Mouse (Mus musculus) gastrocnemius, adult 2 months (tissue): ENCODE results near the gene Lrr1. TPM values are rescaled to one million over a fixed set of nuclear protein-coding genes. Genes with fewer than 3 reads are reported as not detected.
"Not testable (repeated sequence)": the region's sequence is repeated elsewhere in the genome, so short reads cannot be mapped to it uniquely, and the experiment has no call there.

Source experiments
- DNase-seq: peaks from one replicate; pipeline ENCODE4 v3.0.0; 2022
- H3K27ac ChIP-seq: fragments of 200-600 bp; 2 replicates; pipeline ENCODE4 v1.8.1; 2022; ENCODE audit warnings: mild to moderate bottlenecking
- H3K4me3 ChIP-seq: fragments of 200-600 bp; 2 replicates; pipeline ENCODE4 v1.8.1; 2022; ENCODE audit warnings: mild to moderate bottlenecking, moderate library complexity
- CTCF ChIP-seq: fragments of 200-600 bp; IDR thresholded peaks from 2 replicates; pipeline ENCODE4 v1.8.1; 2022; ENCODE audit warnings: antibody characterized with exemption, mild to moderate bottlenecking, moderate library complexity
- intact Hi-C: fragments of 180-260 bp; cut with DNase I; formaldehyde crosslinking; loops from one replicate; pipeline ENCODE4 v1.15.1; 2025
- total RNA-seq, 2 experiments: library from RNA; stranded (reverse); gene quantifications; 2 replicates each; pipeline ENCODE4 v1.2.3; 2021

Gene Lrr1
- total RNA-seq, 2 experiments from 2014 or later = not detected

GRCm38 (mm10) chr12:69147166-69147735, 21.4 kb upstream of the Lrr1 start:
- no peak for TF ChIP-seq CTCF
- no peak overlapping the region for H3K27ac ChIP-seq
- H3K4me3 ChIP-seq = no peak overlapping the region
- intact Hi-C loops = no loop called here
- no peak for DNase-seq

- intact Hi-C loops = no loop called here
- no peak overlapping the region for H3K4me3 ChIP-seq
- DNase-seq = no peak
- no peak overlapping the region for H3K27ac ChIP-seq
- TF ChIP-seq CTCF = no peak
Observed at GRCm38 (mm10) chr12:69150049-69150448, 18.6 kb upstream of the Lrr1 start.

GRCm38 (mm10) chr12:69155923-69156322, 12.7 kb upstream of the Lrr1 start:
- no peak for DNase-seq
- intact Hi-C loops = no loop called here
- H3K4me3 ChIP-seq = no peak overlapping the region

DNA sequence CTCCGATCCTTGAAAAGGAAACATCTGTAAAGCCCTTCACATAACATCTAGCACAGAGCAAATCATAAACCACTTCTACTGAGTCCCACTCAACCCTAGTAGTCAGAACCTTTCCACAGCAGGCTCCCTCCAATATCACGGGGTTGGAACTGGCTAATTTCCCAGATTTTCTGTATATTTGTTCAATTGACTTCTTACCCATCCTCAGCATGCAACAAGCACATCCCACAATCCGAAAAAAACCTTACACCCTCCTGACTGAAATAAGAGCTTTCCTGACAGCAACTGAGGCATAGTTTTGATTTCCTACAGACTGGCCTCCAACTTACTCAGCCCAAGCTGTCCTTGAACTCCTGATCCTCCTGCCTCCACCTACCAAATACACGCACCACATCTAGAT, 12.2 kb upstream of the Lrr1 start:
- no peak for TF ChIP-seq CTCF
- Histone ChIP-seq H3K4me3 (no peak overlapping the region), H3K27ac (no peak overlapping the region)
- no peak for DNase-seq
- intact Hi-C loops = no loop called here

More at GRCm38 (mm10) chr12:69155923-69156322, 12.7 kb upstream of the Lrr1 start:
- no peak for TF ChIP-seq CTCF
- no peak overlapping the region for H3K27ac ChIP-seq

- no peak for TF ChIP-seq CTCF
- intact Hi-C loops = no loop called here
- no peak overlapping the region for H3K4me3 ChIP-seq
- H3K27ac ChIP-seq = no peak overlapping the region
- DNase-seq = no peak
Observed at GRCm38 (mm10) chr12:69157107-69157506, 11.5 kb upstream of the Lrr1 start.

DNA sequence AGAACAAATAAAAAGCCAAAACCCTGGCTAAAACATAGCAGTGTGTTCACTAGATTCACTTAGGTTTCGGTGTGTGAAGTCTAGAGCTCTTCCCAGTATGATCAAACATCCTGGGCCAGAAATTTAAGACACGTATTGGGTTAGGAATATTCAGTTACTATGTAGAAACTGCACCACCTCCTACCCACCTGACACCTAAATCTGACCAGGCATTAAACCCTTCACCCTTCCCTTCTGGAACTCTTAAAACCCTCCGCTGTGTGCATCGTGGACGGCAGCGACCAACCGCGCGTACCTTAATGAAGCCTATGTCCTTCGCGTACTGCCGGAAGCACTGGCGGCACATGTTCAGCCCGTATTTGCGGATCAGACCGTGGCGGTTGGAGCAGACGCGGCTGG, 10.2 kb upstream of the Lrr1 start:
- Histone ChIP-seq H3K27ac (peak overlapping the region; percentile 98), H3K4me3 (peak overlapping the region; percentile 80)
- intact Hi-C loops = no loop called here
- no peak for TF ChIP-seq CTCF
- DNase-seq = no peak

DNA sequence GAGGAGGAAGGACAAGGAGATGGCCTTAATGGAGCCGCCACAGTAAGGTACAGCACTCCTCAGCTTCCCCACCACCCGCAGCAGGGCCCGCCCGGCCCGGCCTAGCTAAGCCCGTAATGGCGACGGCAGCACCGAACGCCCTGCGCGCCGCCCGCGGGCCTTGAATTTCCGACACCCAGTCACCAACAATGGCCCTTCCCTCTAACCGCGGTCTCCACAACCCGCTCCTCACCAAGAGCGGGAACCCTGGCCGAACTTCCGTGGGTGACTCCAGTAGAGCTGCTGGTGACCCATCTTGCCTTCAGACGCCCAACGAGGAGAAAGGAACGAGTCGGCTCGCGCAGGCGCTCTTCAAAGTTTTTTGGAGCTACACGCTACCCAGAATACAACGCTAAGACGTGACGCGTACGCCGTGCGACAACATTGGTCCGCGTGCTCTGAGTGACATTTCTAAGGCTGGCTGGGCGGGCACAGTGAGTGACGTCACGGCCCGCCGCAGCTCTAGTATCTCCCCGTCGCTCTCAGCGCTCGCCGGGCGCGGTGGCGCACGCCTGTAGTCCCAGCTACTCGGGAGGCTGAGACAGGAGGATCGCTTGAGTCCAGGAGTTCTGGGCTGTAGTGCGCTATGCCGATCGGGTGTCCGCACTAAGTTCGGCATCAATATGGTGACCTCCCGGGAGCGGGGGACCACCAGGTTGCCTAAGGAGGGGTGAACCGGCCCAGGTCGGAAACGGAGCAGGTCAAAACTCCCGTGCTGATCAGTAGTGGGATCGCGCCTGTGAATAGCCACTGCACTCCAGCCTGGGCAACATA, 9.6 kb upstream of the Lrr1 start, which contains the start of gene Rps29:
Rps29 (minus strand) TSS at position 422 of the 813 bp plus-strand sequence.
- intact Hi-C loops = not testable (repeated sequence)
- H3K4me3 ChIP-seq = peak within 1 kb of the TSS; percentile 80
- H3K27ac ChIP-seq = peak within 1 kb of the TSS; percentile 98
- peak; percentile 96 for DNase-seq

DNA sequence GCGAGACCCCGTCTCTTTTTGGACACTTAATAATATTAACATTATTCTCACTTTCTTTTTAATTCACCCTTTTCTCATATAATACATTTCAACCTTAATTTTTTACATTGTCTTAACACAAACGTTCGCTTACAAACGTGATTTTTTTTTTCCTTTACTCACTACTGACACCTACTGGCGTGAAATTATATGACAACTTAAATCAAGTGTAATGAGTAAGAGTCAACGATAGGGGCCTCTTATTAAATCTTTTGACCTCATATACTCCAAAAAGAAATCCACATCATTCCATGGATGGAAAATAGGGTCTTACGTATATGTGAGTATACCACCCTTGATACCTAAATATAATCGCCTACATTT, 9.1 kb upstream of the Lrr1 start:
- Histone ChIP-seq H3K4me3 (peak overlapping the region; percentile 80), H3K27ac (peak overlapping the region; percentile 98)
- TF ChIP-seq CTCF = peak; percentile 81
- no peak for DNase-seq
- intact Hi-C loops = no loop called here

GRCm38 (mm10) chr12:69160677-69161076, 7.9 kb upstream of the Lrr1 start:
- intact Hi-C loops, DNase-seq, H3K4me3 ChIP-seq, H3K27ac ChIP-seq: not testable (repeated sequence)

DNA sequence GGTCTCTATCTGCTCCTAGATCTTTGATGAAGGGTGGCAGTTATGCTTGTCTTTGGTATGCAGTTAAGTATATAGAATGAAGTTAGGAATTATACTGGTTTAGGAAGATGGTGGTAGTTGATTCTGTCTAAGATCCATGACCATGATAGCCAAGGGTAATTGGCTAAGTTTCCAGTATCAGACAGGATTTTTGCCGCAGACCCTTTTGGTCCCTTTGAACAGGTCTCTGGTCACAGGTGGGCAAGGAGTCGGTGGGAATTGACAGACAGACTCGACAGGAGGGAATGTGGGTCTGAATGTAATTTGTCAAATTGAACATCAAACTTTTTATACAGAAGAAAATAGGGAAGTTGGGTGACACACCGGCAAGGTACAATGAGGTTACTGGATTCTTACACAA, 5.0 kb upstream of the Lrr1 start:
- DNase-seq, H3K27ac ChIP-seq, H3K4me3 ChIP-seq, intact Hi-C loops: not testable (repeated sequence)

DNA sequence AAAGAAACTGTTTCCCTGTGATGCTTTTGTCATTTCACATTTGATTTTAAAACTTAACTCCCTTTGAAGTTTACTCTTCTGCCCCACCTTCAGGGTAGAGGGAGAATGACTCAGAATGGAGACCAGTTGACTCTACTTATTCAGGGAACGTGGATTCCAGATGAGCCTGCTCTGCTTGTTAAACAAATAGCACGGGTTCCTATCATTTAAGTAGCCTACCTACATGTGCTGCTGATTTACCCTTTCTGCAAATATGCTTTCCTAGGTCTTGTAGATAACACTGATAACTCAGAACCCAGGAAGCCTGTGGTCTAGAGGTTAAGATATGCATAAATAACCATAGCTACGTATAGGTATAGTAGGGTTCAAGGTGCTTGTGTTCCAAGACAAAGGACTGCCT, 3.7 kb upstream of the Lrr1 start:
- no peak overlapping the region for H3K27ac ChIP-seq
- DNase-seq = no peak
- H3K4me3 ChIP-seq = no peak overlapping the region
- intact Hi-C loops = no loop called here
- no peak for TF ChIP-seq CTCF

- H3K27ac ChIP-seq, DNase-seq, H3K4me3 ChIP-seq, intact Hi-C loops: not testable (repeated sequence)
Observed at GRCm38 (mm10) chr12:69166861-69167581, 1.6 kb upstream of the Lrr1 start.

DNA sequence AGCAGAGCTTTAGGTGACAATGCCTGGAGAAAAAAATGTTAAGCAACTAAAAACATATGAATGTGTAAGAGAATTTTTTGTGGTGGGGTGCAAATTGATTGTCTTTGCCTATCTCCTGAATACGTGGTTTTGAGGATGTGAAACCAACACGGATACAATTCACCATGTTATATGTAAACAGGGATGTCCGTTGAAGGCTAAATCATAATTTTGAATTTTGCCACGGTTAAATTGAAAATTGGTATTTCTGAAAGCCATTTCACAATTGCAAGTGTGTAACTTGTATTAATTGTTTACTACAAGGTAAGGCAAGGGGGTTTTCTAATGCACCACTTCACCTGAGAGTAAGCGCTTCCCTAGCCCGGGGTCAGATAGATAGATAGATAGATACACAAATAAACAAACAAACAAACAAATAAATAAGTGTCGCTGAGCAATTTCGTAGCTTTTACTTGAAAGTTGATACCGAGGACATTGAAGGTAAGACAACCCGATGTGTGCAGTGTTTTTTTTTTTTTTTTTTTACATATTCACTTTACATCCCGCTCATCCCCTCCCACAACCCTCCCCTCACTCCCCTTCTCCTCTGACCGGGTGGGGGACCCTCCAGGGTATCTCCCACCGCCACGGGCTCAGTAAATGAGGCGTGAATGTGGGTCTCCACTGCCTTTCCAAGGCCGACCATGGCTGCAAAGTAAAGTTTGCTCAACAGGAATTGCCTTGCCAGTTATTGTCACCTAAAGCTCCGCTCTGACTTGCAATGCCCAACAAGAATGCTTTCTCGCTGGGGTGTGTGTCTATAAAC, 756 bp upstream of the Lrr1 start:
- peak overlapping the region; percentile 96 for H3K27ac ChIP-seq
- DNase-seq = no peak
- H3K4me3 ChIP-seq = peak overlapping the region; percentile 81
- no peak for TF ChIP-seq CTCF
- intact Hi-C loops = no loop called here
